Mouse (Mus musculus) heart, postnatal 14 days (tissue): ENCODE data around the gene Snrk. TPM values are rescaled to one million over a fixed set of nuclear protein-coding genes. Genes with fewer than 3 reads are reported as not detected.

Experiments used
- DNase-seq, 2 experiments: peaks; one replicate each; pipeline ENCODE4 v3.0.0; 2021 to 2022
- intact Hi-C: fragments of 180-260 bp; cut with DNase I; formaldehyde crosslinking; loops from one replicate; pipeline ENCODE4 v1.15.1; 2025
- total RNA-seq, 2 experiments: library from RNA; stranded (reverse); gene quantifications; 2 replicates each; pipeline ENCODE4 v1.2.3; 2021

Snrk gene
- total RNA-seq, 2 experiments from 2014 or later = 173 to 206 TPM

- no peak for DNase-seq
- intact Hi-C loops = no loop called here
Measured at GRCm38 (mm10) chr9:122103550-122104284, 13.3 kb upstream of the Snrk start.

GRCm38 (mm10) chr9:122104285-122104829 is 12.7 kb upstream of the Snrk start:
- intact Hi-C loops = no loop called here
- no peak for DNase-seq

- DNase-seq = no peak
- intact Hi-C loops = loop anchor here (2.0 kb wide), 3 partner anchors 17 to 79 kb away; no protein-coding TSS in a partner anchor
Measured at GRCm38 (mm10) chr9:122107701-122108375, 9.2 kb upstream of the Snrk start.

- DNase-seq = peak; percentile 80 to 81
- intact Hi-C loops = loop anchor here (2.0 kb wide), 2 partner anchors 45 to 81 kb away; no protein-coding TSS in a partner anchor
Measured at GRCm38 (mm10) chr9:122109553-122110225, 7.4 kb upstream of the Snrk start.

GRCm38 (mm10) chr9:122110508-122110907 is 6.6 kb upstream of the Snrk start:
- intact Hi-C loops = no loop called here
- no peak for DNase-seq

- intact Hi-C loops = no loop called here
- no peak for DNase-seq
Measured at GRCm38 (mm10) chr9:122110921-122111320, 6.1 kb upstream of the Snrk start.

- intact Hi-C loops = no loop called here
Measured at GRCm38 (mm10) chr9:122115552-122115951, 1.5 kb upstream of the Snrk start.

GRCm38 (mm10) chr9:122116359-122116758 is 707 bp upstream of the Snrk start:
- DNase-seq = no peak
- intact Hi-C loops = no loop called here

More at GRCm38 (mm10) chr9:122115552-122115951, 1.5 kb upstream of the Snrk start:
- DNase-seq = no peak

GRCm38 (mm10) chr9:122117692-122118529 is 845 bp downstream of the Snrk start:
- intact Hi-C loops = loop anchor here (1.0 to 2.0 kb wide), 2 partner anchors 67 to 90 kb away; no protein-coding TSS in a partner anchor
- DNase-seq = peak; percentile 58

GRCm38 (mm10) chr9:122120089-122120488 is 3.0 kb downstream of the Snrk start:
- intact Hi-C loops = loop anchor here (2.0 to 5.0 kb wide), 3 partner anchors 79 to 122 kb away; no protein-coding TSS in a partner anchor

GRCm38 (mm10) chr9:122122113-122122512 is 5.0 kb downstream of the Snrk start:
- intact Hi-C loops = loop anchor here (5.0 kb wide), 1 partner anchor 120 kb away; no protein-coding TSS in a partner anchor

More at GRCm38 (mm10) chr9:122120089-122120488, 3.0 kb downstream of the Snrk start:
- peak; percentile 64 to 74 for DNase-seq

GRCm38 (mm10) chr9:122123181-122123580 is 6.1 kb downstream of the Snrk start:
- no peak for DNase-seq
- intact Hi-C loops = loop anchor here (5.0 kb wide), 1 partner anchor 119 kb away; no protein-coding TSS in a partner anchor

More at GRCm38 (mm10) chr9:122122113-122122512, 5.0 kb downstream of the Snrk start:
- no peak for DNase-seq

- intact Hi-C loops = loop anchor here (2.0 kb wide), 1 partner anchor 27 kb away; no protein-coding TSS in a partner anchor
- no peak for DNase-seq
Measured at GRCm38 (mm10) chr9:122125723-122126290, 8.7 kb downstream of the Snrk start.

GRCm38 (mm10) chr9:122126790-122127189 is 9.7 kb downstream of the Snrk start:
- intact Hi-C loops = loop anchor here (2.0 kb wide), 1 partner anchor 26 kb away; no protein-coding TSS in a partner anchor

GRCm38 (mm10) chr9:122127271-122127785 is 10.3 kb downstream of the Snrk start:
- intact Hi-C loops = loop anchor here (2.0 kb wide), 1 partner anchor 25 kb away; no protein-coding TSS in a partner anchor
- DNase-seq = no peak

More at GRCm38 (mm10) chr9:122126790-122127189, 9.7 kb downstream of the Snrk start:
- DNase-seq = no peak

GRCm38 (mm10) chr9:122128686-122129085 is 11.6 kb downstream of the Snrk start:
- DNase-seq = no peak
- intact Hi-C loops = no loop called here

GRCm38 (mm10) chr9:122130666-122131065 is 13.6 kb downstream of the Snrk start:
- no peak for DNase-seq
- intact Hi-C loops = no loop called here

- DNase-seq = no peak
- intact Hi-C loops = no loop called here
Measured at GRCm38 (mm10) chr9:122132145-122132544, 15.1 kb downstream of the Snrk start.
